In genomic region chr12:16788600-16788999, GRCm38 (mm10) we compare ENCODE assay signal across 23 mouse cellular contexts. TPM values are rescaled to one million over a fixed set of nuclear protein-coding genes. Genes with fewer than 3 reads are reported as not detected.
A peak's percentile ranks its signal among the peaks of the same experiment; 100 is the strongest.
DNase-seq lines count a peak whose midpoint lies in the region; ATAC-seq and TF ChIP-seq lines count a peak whose summit lies in the region.
"Had no signal": no experiment of that assay in that cellular context is flagged by ENCODE, and none has a peak within 500 bp of the region (broad histone marks: within the 10 kb centered on the region; RNA-seq: fewer than 3 reads in every experiment).

No protein-coding gene starts in this region.

- no peak overlapping the region for H3K9ac ChIP-seq in midbrain, embryonic 14.5 days (replicated peaks; ENCODE audit: low read length)
- H3K9ac ChIP-seq in forebrain, postnatal 0 days = no peak overlapping the region
- H3K9ac ChIP-seq: heart, embryonic 15.5 days; hindbrain, embryonic 14.5 days had no signal

- DNase-seq in adrenal gland, adult (ENCODE audit: inconsistent age in 2 of 2, low spot score in 1 of 2) = peak; percentile 66 to 79
- DNase-seq in adrenal gland, postnatal 4 days (ENCODE audit: low spot score in 2 of 2) = no peak
- no peak for DNase-seq in midbrain, embryonic 10.5 days (ENCODE audit: low spot score)
- no peak for DNase-seq in midbrain, embryonic 14.5 days
- no peak for DNase-seq in embryonic facial prominence, embryonic 10.5 days (ENCODE audit: low spot score)
- no peak for DNase-seq in heart, adult 8-10 months (ENCODE audit: low spot score)
- DNase-seq in forebrain, postnatal 0 days = no peak
- DNase-seq: adrenal gland, adult 8-10 months; adrenal gland, postnatal 36 days; cerebellum, adult 18-20 months; cerebellum, adult 9-11 months; cerebellum, postnatal 36 days; gastrocnemius, postnatal 36 days; heart, adult 11 months; heart, postnatal 14 days; kidney, adult 2 months had no signal

- no peak for ATAC-seq in midbrain, embryonic 14.5 days (ENCODE audit: low FRiP score, low TSS enrichment)
- ATAC-seq in forebrain, postnatal 0 days = no peak
- ATAC-seq: forebrain, embryonic 16.5 days; intestine, embryonic 16.5 days had no signal

- WGBS in midbrain, embryonic 10.5 days = 46% methylated on average over 2 of the region's 2 CpGs
- WGBS in midbrain, embryonic 14.5 days = 27% methylated on average over 2 of the region's 2 CpGs
- WGBS in embryonic facial prominence, embryonic 10.5 days = 60% methylated on average over 2 of the region's 2 CpGs
- WGBS in forebrain, postnatal 0 days = 53% methylated on average over 2 of the region's 2 CpGs

- peaks cover 68% of the 10 kb centered on the region for H3K4me1 ChIP-seq in midbrain, embryonic 10.5 days
- 0 out of 2 replicates have a peak, but pooled peaks cover 8% of the 10 kb centered on the region for H3K4me1 ChIP-seq in midbrain, embryonic 14.5 days (ENCODE audit: control insufficient read depth, insufficient read depth, low read length)
- peaks cover 39% of the 10 kb centered on the region for H3K4me1 ChIP-seq in embryonic facial prominence, embryonic 10.5 days
- H3K4me1 ChIP-seq in forebrain, postnatal 0 days (ENCODE audit: insufficient read depth) = no peaks in the 10 kb centered on the region
- H3K4me1 ChIP-seq: heart, embryonic 15.5 days had no signal

- peaks cover 49% of the 10 kb centered on the region for H3K36me3 ChIP-seq in midbrain, embryonic 10.5 days
- H3K36me3 ChIP-seq in midbrain, embryonic 14.5 days (ENCODE audit: control insufficient read depth, insufficient read depth, low read length) = no peaks in the 10 kb centered on the region
- peaks cover 35% of the 10 kb centered on the region for H3K36me3 ChIP-seq in embryonic facial prominence, embryonic 10.5 days (replicated peaks)
- no peaks in the 10 kb centered on the region for H3K36me3 ChIP-seq in forebrain, postnatal 0 days (ENCODE audit: insufficient read depth)
- H3K36me3 ChIP-seq: heart, embryonic 15.5 days had no signal

- no peak overlapping the region for H3K4me3 ChIP-seq in midbrain, embryonic 10.5 days
- H3K4me3 ChIP-seq in midbrain, embryonic 14.5 days (replicated peaks; ENCODE audit: low read depth, low read length) = no peak overlapping the region
- H3K4me3 ChIP-seq in embryonic facial prominence, embryonic 10.5 days = no peak overlapping the region
- no peak overlapping the region for H3K4me3 ChIP-seq in forebrain, postnatal 0 days (ENCODE audit: low read depth, low read length)
- H3K4me3 ChIP-seq: heart, embryonic 15.5 days had no signal

- H3K4me2 ChIP-seq in midbrain, embryonic 14.5 days (ENCODE audit: low read length) = no peak overlapping the region
- no peak overlapping the region for H3K4me2 ChIP-seq in forebrain, postnatal 0 days (ENCODE audit: low read depth)
- H3K4me2 ChIP-seq: heart, embryonic 11.5 days; heart, embryonic 15.5 days; hindbrain, embryonic 14.5 days had no signal

- no peak for TF ChIP-seq CTCF in forebrain, postnatal 0 days (IDR thresholded peaks at IDR 0.05; ENCODE audit: low read depth)

- peak overlapping the region; percentile 89 for H3K27ac ChIP-seq in midbrain, embryonic 10.5 days (replicated peaks)
- no peak overlapping the region for H3K27ac ChIP-seq in midbrain, embryonic 14.5 days (replicated peaks; ENCODE audit: low read depth, low read length)
- H3K27ac ChIP-seq in embryonic facial prominence, embryonic 10.5 days (replicated peaks) = peak overlapping the region; percentile 25; the same call in 1 of the 2 replicates
- no peak overlapping the region for H3K27ac ChIP-seq in forebrain, postnatal 0 days (ENCODE audit: low read depth, low read length)
- H3K27ac ChIP-seq: heart, embryonic 15.5 days; hindbrain, embryonic 14.5 days had no signal

- 0 out of 2 replicates have a peak, but pooled peaks cover 3% of the 10 kb centered on the region for H3K9me3 ChIP-seq in midbrain, embryonic 10.5 days (replicated peaks)
- no peaks in the 10 kb centered on the region for H3K9me3 ChIP-seq in midbrain, embryonic 14.5 days (ENCODE audit: control insufficient read depth, low read length)
- H3K9me3 ChIP-seq in embryonic facial prominence, embryonic 10.5 days = no peaks in the 10 kb centered on the region
- H3K9me3 ChIP-seq in forebrain, postnatal 0 days (ENCODE audit: low read length) = no peaks in the 10 kb centered on the region
- H3K9me3 ChIP-seq: heart, embryonic 15.5 days had no signal

- H3K27me3 ChIP-seq in midbrain, embryonic 10.5 days (ENCODE audit: low read depth, poor library complexity, severe bottlenecking) = no peaks in the 10 kb centered on the region
- no peaks in the 10 kb centered on the region for H3K27me3 ChIP-seq in midbrain, embryonic 14.5 days (ENCODE audit: control insufficient read depth, insufficient read depth, low read length)
- H3K27me3 ChIP-seq in embryonic facial prominence, embryonic 10.5 days (replicated peaks; ENCODE audit: low read depth, poor library complexity, severe bottlenecking) = no peaks in the 10 kb centered on the region
- no peaks in the 10 kb centered on the region for H3K27me3 ChIP-seq in forebrain, postnatal 0 days (ENCODE audit: insufficient read depth, low read length)
- H3K27me3 ChIP-seq: heart, embryonic 15.5 days had no signal

RNA-seq across cellular contexts. Expression of gene Greb1, which starts 12.1 kb away (rescaled TPM):
- 10 to 100 TPM; 62.1 to 69.5 TPM for total RNA-seq in adrenal gland, postnatal 4 days (2021)
- polyA plus RNA-seq in midbrain, embryonic 10.5 days (2016; fragmentation: Nextera tagmentation; extraction: Ambion mirVana) = 24.0 and 31.0 TPM in 2 replicates
- polyA plus RNA-seq in midbrain, embryonic 14.5 days (2014; fragmentation: Nextera tagmentation; extraction: Ambion mirVana) = 1.6 and 2.5 TPM in 2 replicates
- 17.2 and 23.6 TPM in 2 replicates for polyA plus RNA-seq in embryonic facial prominence, embryonic 10.5 days (2016; fragmentation: Nextera tagmentation; extraction: Ambion mirVana)
- 1 to 10 TPM in 1 of 4 experiments, under 1 TPM in 3; 0.16 to 1.2 (median 0.64) TPM for total RNA-seq in heart, adult 8-10 months (2022)
- total RNA-seq in forebrain, postnatal 0 days (2014; rRNA removed) = 0.48 and 1.6 TPM in 2 replicates
- polyA plus RNA-seq in forebrain, postnatal 0 days (2015; fragmentation: Nextera tagmentation; extraction: Ambion mirVana) = 0.15 and 0.25 TPM in 2 replicates
- total RNA-seq: hematopoietic stem cell, adult 5-6 weeks; MEL had no signal

RNA-seq across cellular contexts. Expression of gene E2f6, which starts 22.2 kb away (rescaled TPM):
- total RNA-seq in adrenal gland, postnatal 4 days (2021) = 10 to 100 TPM; 37.2 to 41.4 TPM
- 72.8 and 73.0 TPM in 2 replicates for polyA plus RNA-seq in midbrain, embryonic 10.5 days (2016; fragmentation: Nextera tagmentation; extraction: Ambion mirVana)
- 33.4 and 36.9 TPM in 2 replicates for polyA plus RNA-seq in midbrain, embryonic 14.5 days (2014; fragmentation: Nextera tagmentation; extraction: Ambion mirVana)
- 64.2 and 67.5 TPM in 2 replicates for polyA plus RNA-seq in embryonic facial prominence, embryonic 10.5 days (2016; fragmentation: Nextera tagmentation; extraction: Ambion mirVana)
- total RNA-seq in heart, adult 8-10 months (2022) = 10 to 100 TPM; 86.4 to 90.4 (median 88.2) TPM
- total RNA-seq in forebrain, postnatal 0 days (2014; rRNA removed) = 18.9 and 26.4 TPM in 2 replicates
- polyA plus RNA-seq in forebrain, postnatal 0 days (2015; fragmentation: Nextera tagmentation; extraction: Ambion mirVana) = 12.2 and 15.4 TPM in 2 replicates

Comparison
In these comparisons a context has a peak if more than half of its experiments do, and no peak if none do; other contexts are left out.
1. DNase-seq: peak in adrenal gland, adult (2 of 2); none in adrenal gland, postnatal 4 days (0 of 2), midbrain, embryonic 10.5 days (single experiment), midbrain, embryonic 14.5 days (single experiment), embryonic facial prominence, embryonic 10.5 days (single experiment), heart, adult 8-10 months (single experiment) and forebrain, postnatal 0 days (single experiment).
2. H3K27ac ChIP-seq: peak in midbrain, embryonic 10.5 days (single experiment) and embryonic facial prominence, embryonic 10.5 days (single experiment); none in midbrain, embryonic 14.5 days (single experiment) and forebrain, postnatal 0 days (single experiment).